Mouse (Mus musculus): ENCODE measurements around the gene Rad51b. TPM values are rescaled to one million over a fixed set of nuclear protein-coding genes. Genes with fewer than 3 reads are reported as not detected.
A peak's percentile ranks its signal among the peaks of the same experiment; 100 is the strongest.

Gene Rad51b
- total and polyA plus RNA-seq, 2 experiments from 2014 or later: 1.1 TPM

- Histone ChIP-seq H3K27ac (no peak overlapping the region), H3K4me2 (ENCODE audit: low read depth, low read length) (no peak overlapping the region), H3K9ac (replicated peaks; ENCODE audit: low read length) (no peak overlapping the region), H3K9me3 (ENCODE audit: low read length) (no peaks in the 10 kb centered on the region), H3K27me3 (ENCODE audit: insufficient read depth, low read length) (no peaks in the 10 kb centered on the region), H3K36me3 (ENCODE audit: insufficient read depth, low read length) (no peaks in the 10 kb centered on the region), H3K4me1 (ENCODE audit: insufficient read depth, low read length) (no peaks in the 10 kb centered on the region), H3K4me3 (ENCODE audit: low read length) (no peak overlapping the region)
- no peak for ATAC-seq
- no peak for DNase-seq (ENCODE audit: low spot score)
- no peak for TF ChIP-seq CTCF (IDR thresholded peaks at IDR 0.05; ENCODE audit: low read depth)
- 79% methylated on average over 8 of the region's 8 CpGs for WGBS
Measured at GRCm38 (mm10) chr12:79793382-79793781, 496.3 kb downstream of the Rad51b start.

GRCm38 (mm10) chr12:79794802-79795201, 497.7 kb downstream of the Rad51b start:
- WGBS: 94% methylated on average over 4 of the region's 4 CpGs
- no peaks in the 10 kb centered on the region for H3K9me3 ChIP-seq (ENCODE audit: low read length)

GRCm38 (mm10) chr12:79796260-79796659, 499.2 kb downstream of the Rad51b start:
- Histone ChIP-seq H3K9ac (replicated peaks; ENCODE audit: low read length) (no peak overlapping the region), H3K4me1 (ENCODE audit: insufficient read depth, low read length) (no peaks in the 10 kb centered on the region), H3K27me3 (ENCODE audit: insufficient read depth, low read length) (no peaks in the 10 kb centered on the region), H3K4me2 (ENCODE audit: low read depth, low read length) (no peak overlapping the region), H3K9me3 (ENCODE audit: low read length) (no peaks in the 10 kb centered on the region), H3K27ac (no peak overlapping the region), H3K36me3 (ENCODE audit: insufficient read depth, low read length) (no peaks in the 10 kb centered on the region), H3K4me3 (ENCODE audit: low read length) (no peak overlapping the region)
- WGBS: 63% methylated on average over 6 of the region's 6 CpGs
- DNase-seq (ENCODE audit: low spot score) (no peak), ATAC-seq (no peak)
- TF ChIP-seq CTCF (IDR thresholded peaks at IDR 0.05; ENCODE audit: low read depth): no peak

More at GRCm38 (mm10) chr12:79794802-79795201, 497.7 kb downstream of the Rad51b start:
- Histone ChIP-seq H3K27ac (no peak overlapping the region), H3K36me3 (ENCODE audit: insufficient read depth, low read length) (no peaks in the 10 kb centered on the region), H3K27me3 (ENCODE audit: insufficient read depth, low read length) (no peaks in the 10 kb centered on the region), H3K9ac (replicated peaks; ENCODE audit: low read length) (no peak overlapping the region), H3K4me1 (ENCODE audit: insufficient read depth, low read length) (no peaks in the 10 kb centered on the region), H3K4me2 (ENCODE audit: low read depth, low read length) (no peak overlapping the region), H3K4me3 (ENCODE audit: low read length) (no peak overlapping the region)
- ATAC-seq (no peak), DNase-seq (ENCODE audit: low spot score) (no peak)
- TF ChIP-seq CTCF (IDR thresholded peaks at IDR 0.05; ENCODE audit: low read depth): no peak

- H3K4me1 ChIP-seq (ENCODE audit: insufficient read depth, low read length): no peaks in the 10 kb centered on the region
- no peak for TF ChIP-seq CTCF (IDR thresholded peaks at IDR 0.05; ENCODE audit: low read depth)
- no peaks in the 10 kb centered on the region for H3K36me3 ChIP-seq (ENCODE audit: insufficient read depth, low read length)
- no peak overlapping the region for H3K4me3 ChIP-seq (ENCODE audit: low read length)
- ATAC-seq: no peak
- 69% methylated on average over 18 of the region's 18 CpGs for whole genome bisulfite sequencing
- H3K4me2 ChIP-seq (ENCODE audit: low read depth, low read length): no peak overlapping the region
- no peaks in the 10 kb centered on the region for H3K27me3 ChIP-seq (ENCODE audit: insufficient read depth, low read length)
- no peak overlapping the region for H3K9ac ChIP-seq (replicated peaks; ENCODE audit: low read length)
- no peaks in the 10 kb centered on the region for H3K9me3 ChIP-seq (ENCODE audit: low read length)
- no peak for DNase-seq (ENCODE audit: low spot score)
- peak overlapping the region; percentile 4; the same call in 1 of the 2 replicates for H3K27ac ChIP-seq
Measured at GRCm38 (mm10) chr12:79796823-79797821, 500.0 kb downstream of the Rad51b start.

GRCm38 (mm10) chr12:79798488-79798887, 501.4 kb downstream of the Rad51b start:
- no peak overlapping the region for H3K9ac ChIP-seq (replicated peaks; ENCODE audit: low read length)
- no peak for ATAC-seq
- H3K36me3 ChIP-seq (ENCODE audit: insufficient read depth, low read length): no peaks in the 10 kb centered on the region
- H3K27ac ChIP-seq: no peak overlapping the region
- no peak overlapping the region for H3K4me3 ChIP-seq (ENCODE audit: low read length)
- no peaks in the 10 kb centered on the region for H3K9me3 ChIP-seq (ENCODE audit: low read length)
- 93% methylated on average over 3 of the region's 3 CpGs for WGBS
- H3K4me2 ChIP-seq (ENCODE audit: low read depth, low read length): no peak overlapping the region
- DNase-seq (ENCODE audit: low spot score): no peak
- TF ChIP-seq CTCF (IDR thresholded peaks at IDR 0.05; ENCODE audit: low read depth): no peak
- H3K27me3 ChIP-seq (ENCODE audit: insufficient read depth, low read length): no peaks in the 10 kb centered on the region
- no peaks in the 10 kb centered on the region for H3K4me1 ChIP-seq (ENCODE audit: insufficient read depth, low read length)

GRCm38 (mm10) chr12:79799370-79799769, 502.3 kb downstream of the Rad51b start:
- H3K4me1 ChIP-seq (ENCODE audit: insufficient read depth, low read length): no peaks in the 10 kb centered on the region
- no peaks in the 10 kb centered on the region for H3K9me3 ChIP-seq (ENCODE audit: low read length)
- H3K36me3 ChIP-seq (ENCODE audit: insufficient read depth, low read length): no peaks in the 10 kb centered on the region
- H3K27ac ChIP-seq: no peak overlapping the region
- no peak overlapping the region for H3K9ac ChIP-seq (replicated peaks; ENCODE audit: low read length)
- H3K27me3 ChIP-seq (ENCODE audit: insufficient read depth, low read length): no peaks in the 10 kb centered on the region
- H3K4me3 ChIP-seq (ENCODE audit: low read length): no peak overlapping the region
- H3K4me2 ChIP-seq (ENCODE audit: low read depth, low read length): no peak overlapping the region
- ATAC-seq (no peak), DNase-seq (ENCODE audit: low spot score) (no peak)
- WGBS: 89% methylated on average over 5 of the region's 5 CpGs
- TF ChIP-seq CTCF (IDR thresholded peaks at IDR 0.05; ENCODE audit: low read depth): no peak

- WGBS: 82% methylated on average over 1 of the region's 1 CpGs
- no peak for TF ChIP-seq CTCF (IDR thresholded peaks at IDR 0.05; ENCODE audit: low read depth)
- H3K27ac ChIP-seq: no peak overlapping the region
- peaks cover 7% of the 10 kb centered on the region; the same call in 1 of the 2 replicates for H3K4me1 ChIP-seq (ENCODE audit: insufficient read depth, low read length)
- ATAC-seq: no peak
- H3K27me3 ChIP-seq (ENCODE audit: insufficient read depth, low read length): no peaks in the 10 kb centered on the region
- H3K9me3 ChIP-seq (ENCODE audit: low read length): no peaks in the 10 kb centered on the region
- H3K9ac ChIP-seq (replicated peaks; ENCODE audit: low read length): no peak overlapping the region
- no peak overlapping the region for H3K4me3 ChIP-seq (ENCODE audit: low read length)
- no peak overlapping the region for H3K4me2 ChIP-seq (ENCODE audit: low read depth, low read length)
- H3K36me3 ChIP-seq (ENCODE audit: insufficient read depth, low read length): no peaks in the 10 kb centered on the region
- no peak for DNase-seq (ENCODE audit: low spot score)
Measured at GRCm38 (mm10) chr12:79803670-79804069, 506.6 kb downstream of the Rad51b start.
